Mouse (Mus musculus): Measurements from ENCODE around the gene Pdia3. TPM values are rescaled to one million over a fixed set of nuclear protein-coding genes. Genes with fewer than 3 reads are reported as not detected.

Pdia3 gene
- polyA plus RNA-seq, 1 experiment: 92.2 TPM

DNA sequence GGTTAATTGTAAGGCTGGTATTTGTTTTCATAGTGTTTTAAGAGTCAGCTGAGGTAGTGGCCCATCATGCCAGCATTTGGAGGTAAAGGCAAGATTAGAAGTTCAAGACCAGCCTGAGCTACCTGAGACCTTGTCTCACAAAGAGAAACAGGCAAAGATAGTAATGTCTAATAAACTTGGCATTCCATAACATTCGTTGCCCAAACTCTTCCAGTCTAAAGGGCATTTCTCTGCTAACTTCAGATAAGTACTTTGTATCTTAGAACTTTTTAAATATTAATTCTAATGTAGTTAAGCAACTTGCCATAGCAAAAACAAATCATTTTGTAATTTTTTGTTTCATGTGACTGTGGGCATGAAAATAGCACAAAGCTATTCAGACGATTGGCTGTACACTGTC is 9.6 kb downstream of the Pdia3 start:
- no peak overlapping the region for H3K4me3 ChIP-seq (ENCODE audit: insufficient read depth, low read depth, low read length)
- H3K4me1 ChIP-seq (ENCODE audit: control insufficient read depth, insufficient read depth, insufficient read length, low read length): no peaks in the 10 kb centered on the region
- H3K27ac ChIP-seq (replicated peaks; ENCODE audit: low read depth, low read length): no peak overlapping the region

- H3K4me3 ChIP-seq (ENCODE audit: insufficient read depth, low read depth, low read length): no peak overlapping the region
- no peaks in the 10 kb centered on the region for H3K4me1 ChIP-seq (ENCODE audit: control insufficient read depth, insufficient read depth, insufficient read length, low read length)
- no peak overlapping the region for H3K27ac ChIP-seq (replicated peaks; ENCODE audit: low read depth, low read length)
Measured at GRCm38 (mm10) chr2:121425890-121426289, 12.3 kb downstream of the Pdia3 start.

- H3K4me1 ChIP-seq (ENCODE audit: control insufficient read depth, insufficient read depth, insufficient read length, low read length): no peaks in the 10 kb centered on the region
- H3K4me3 ChIP-seq (ENCODE audit: insufficient read depth, low read depth, low read length): no peak overlapping the region
- no peak overlapping the region for H3K27ac ChIP-seq (replicated peaks; ENCODE audit: low read depth, low read length)
Measured at GRCm38 (mm10) chr2:121434854-121435253, 21.3 kb downstream of the Pdia3 start.

- H3K27ac ChIP-seq (replicated peaks; ENCODE audit: low read depth, low read length): no peak overlapping the region
- 0 out of 2 replicates have a peak, but pooled peaks cover 4% of the 10 kb centered on the region for H3K4me1 ChIP-seq (ENCODE audit: control insufficient read depth, insufficient read depth, insufficient read length, low read length)
- no peak overlapping the region for H3K4me3 ChIP-seq (ENCODE audit: insufficient read depth, low read depth, low read length)
Measured at GRCm38 (mm10) chr2:121439746-121440145, 26.2 kb downstream of the Pdia3 start.

GRCm38 (mm10) chr2:121440834-121441605 is 27.4 kb downstream of the Pdia3 start:
- Histone ChIP-seq H3K4me3 (ENCODE audit: insufficient read depth, low read depth, low read length) (no peak overlapping the region), H3K4me1 (ENCODE audit: control insufficient read depth, insufficient read depth, insufficient read length, low read length) (0 out of 2 replicates have a peak, but pooled peaks cover 4% of the 10 kb centered on the region), H3K27ac (replicated peaks; ENCODE audit: low read depth, low read length) (no peak overlapping the region)

- H3K27ac ChIP-seq (replicated peaks; ENCODE audit: low read depth, low read length): no peak overlapping the region
- H3K4me1 ChIP-seq (ENCODE audit: control insufficient read depth, insufficient read depth, insufficient read length, low read length): 0 out of 2 replicates have a peak, but pooled peaks cover 6% of the 10 kb centered on the region
- H3K4me3 ChIP-seq (ENCODE audit: insufficient read depth, low read depth, low read length): peak overlapping the region; percentile 65
Measured at GRCm38 (mm10) chr2:121441800-121442199, 28.2 kb downstream of the Pdia3 start.

- Histone ChIP-seq H3K4me3 (ENCODE audit: insufficient read depth, low read depth, low read length) (peak overlapping the region; percentile 65), H3K4me1 (ENCODE audit: control insufficient read depth, insufficient read depth, insufficient read length, low read length) (0 out of 2 replicates have a peak, but pooled peaks cover 6% of the 10 kb centered on the region), H3K27ac (replicated peaks; ENCODE audit: low read depth, low read length) (no peak overlapping the region)
Measured at GRCm38 (mm10) chr2:121442259-121443067, 28.9 kb downstream of the Pdia3 start.

GRCm38 (mm10) chr2:121443068-121443349 is 29.4 kb downstream of the Pdia3 start:
- peak overlapping the region; percentile 65 for H3K4me3 ChIP-seq (ENCODE audit: insufficient read depth, low read depth, low read length)
- H3K4me1 ChIP-seq (ENCODE audit: control insufficient read depth, insufficient read depth, insufficient read length, low read length): 0 out of 2 replicates have a peak, but pooled peaks cover 6% of the 10 kb centered on the region
- H3K27ac ChIP-seq (replicated peaks; ENCODE audit: low read depth, low read length): no peak overlapping the region

- H3K4me3 ChIP-seq (ENCODE audit: insufficient read depth, low read depth, low read length): no peak within 1 kb of the TSS
- H3K4me1 ChIP-seq (ENCODE audit: control insufficient read depth, insufficient read depth, insufficient read length, low read length): 0 out of 2 replicates have a peak, but pooled peaks cover 6% of the 10 kb centered on the region
- H3K27ac ChIP-seq (replicated peaks; ENCODE audit: low read depth, low read length): no peak within 1 kb of the TSS
Measured at GRCm38 (mm10) chr2:121444178-121444577, 30.6 kb downstream of the Pdia3 start, which contains the start of gene Ell3. Gene Ell3, minus strand, starts transcription at chr2:121444278.

DNA sequence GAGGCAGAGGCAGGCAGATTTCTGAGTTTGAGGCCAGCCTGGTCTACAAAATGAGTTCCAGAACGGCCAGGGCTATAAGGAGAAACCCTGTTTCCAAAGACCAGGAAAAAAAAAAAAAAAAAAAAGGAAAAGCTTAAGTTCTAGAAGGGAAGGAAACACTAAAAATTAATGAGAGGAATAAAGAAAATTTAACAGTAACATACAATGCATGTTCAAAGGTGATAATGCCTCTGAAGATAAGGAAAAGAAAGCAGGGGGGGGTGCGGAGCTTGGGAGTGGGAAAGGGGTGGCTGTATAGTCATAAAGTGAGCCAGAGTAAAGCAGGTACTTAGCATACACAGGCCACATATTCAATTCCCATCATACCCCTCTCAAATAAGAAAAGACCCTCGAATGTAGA is 31.5 kb downstream of the Pdia3 start:
- H3K4me1 ChIP-seq (ENCODE audit: control insufficient read depth, insufficient read depth, insufficient read length, low read length): 0 out of 2 replicates have a peak, but pooled peaks cover 6% of the 10 kb centered on the region
- no peak overlapping the region for H3K27ac ChIP-seq (replicated peaks; ENCODE audit: low read depth, low read length)
- no peak overlapping the region for H3K4me3 ChIP-seq (ENCODE audit: insufficient read depth, low read depth, low read length)

GRCm38 (mm10) chr2:121446506-121446905 is 32.9 kb downstream of the Pdia3 start:
- Histone ChIP-seq H3K4me3 (ENCODE audit: insufficient read depth, low read depth, low read length) (no peak overlapping the region), H3K27ac (replicated peaks; ENCODE audit: low read depth, low read length) (0 out of 2 replicates have a peak overlapping the region, but pooled peaks have one; percentile 7), H3K4me1 (ENCODE audit: control insufficient read depth, insufficient read depth, insufficient read length, low read length) (peaks cover 9% of the 10 kb centered on the region; the same call in 1 of the 2 replicates)

DNA sequence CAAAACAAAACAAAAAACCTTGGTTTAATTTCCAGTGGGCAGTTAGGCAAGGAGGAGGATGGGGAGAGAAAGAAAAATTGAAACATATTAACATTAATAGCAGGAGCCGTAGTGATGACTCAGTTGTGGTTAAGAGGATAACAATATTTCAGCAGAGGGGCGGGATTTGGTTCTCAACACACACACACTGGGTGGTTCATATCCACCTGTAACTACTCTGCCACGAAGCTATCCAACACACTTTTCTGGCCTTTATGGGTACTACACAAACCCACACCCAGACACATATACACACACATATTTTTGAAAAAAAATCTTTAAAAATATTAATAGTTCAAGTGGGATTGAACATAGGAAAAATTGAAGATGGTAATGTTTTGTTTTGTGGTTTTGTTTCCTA is 33.4 kb downstream of the Pdia3 start:
- Histone ChIP-seq H3K4me1 (ENCODE audit: control insufficient read depth, insufficient read depth, insufficient read length, low read length) (peaks cover 8% of the 10 kb centered on the region; the same call in 1 of the 2 replicates), H3K27ac (replicated peaks; ENCODE audit: low read depth, low read length) (no peak overlapping the region), H3K4me3 (ENCODE audit: insufficient read depth, low read depth, low read length) (no peak overlapping the region)

DNA sequence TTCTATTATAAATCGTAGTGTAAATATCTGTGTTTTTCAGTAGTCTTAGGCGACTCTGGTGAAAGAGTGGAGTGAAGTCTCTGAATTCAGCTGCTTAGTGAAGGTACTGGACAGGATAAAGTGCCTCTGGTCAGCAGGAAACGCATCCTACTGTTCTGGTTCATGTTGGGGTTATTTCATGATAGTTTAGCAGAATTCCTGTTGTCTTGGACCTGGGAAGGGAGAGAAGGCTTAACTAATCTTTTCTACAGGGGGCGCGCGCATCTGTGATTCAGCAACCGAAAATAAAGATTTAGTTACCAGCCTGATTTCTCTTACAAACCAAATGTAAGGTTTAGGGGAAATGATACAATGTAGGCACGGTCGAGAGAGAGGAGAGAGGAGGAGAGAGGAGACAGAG is 34.6 kb downstream of the Pdia3 start:
- H3K4me3 ChIP-seq (ENCODE audit: insufficient read depth, low read depth, low read length): peak overlapping the region; percentile 70

GRCm38 (mm10) chr2:121448739-121449535 is 35.4 kb downstream of the Pdia3 start, which contains the start of gene Serf2:
Gene Serf2, plus strand, starts transcription at chr2:121449195.
- Histone ChIP-seq H3K4me3 (ENCODE audit: insufficient read depth, low read depth, low read length) (peak within 1 kb of the TSS; percentile 94), H3K27ac (replicated peaks; ENCODE audit: low read depth, low read length) (peak within 1 kb of the TSS; percentile 94), H3K4me1 (ENCODE audit: control insufficient read depth, insufficient read depth, insufficient read length, low read length) (peaks cover 5% of the 10 kb centered on the region; the same call in 1 of the 2 replicates)

More for the DNA sequence above, 34.6 kb downstream of the Pdia3 start:
- Histone ChIP-seq H3K4me1 (ENCODE audit: control insufficient read depth, insufficient read depth, insufficient read length, low read length) (peaks cover 5% of the 10 kb centered on the region; the same call in 1 of the 2 replicates), H3K27ac (replicated peaks; ENCODE audit: low read depth, low read length) (peak overlapping the region; percentile 94)

Measured in brown adipose tissue, adult 24 weeks (tissue).